8 mouse cellular contexts compared by ENCODE assay signal in genomic region chr13:92986719-92987553, GRCm38 (mm10).
A peak's percentile ranks its signal among the peaks of the same experiment; 100 is the strongest.
DNase-seq lines count a peak whose midpoint lies in the region; ATAC-seq and TF ChIP-seq lines count a peak whose summit lies in the region.

No protein-coding gene starts in this region.

- H3K9me3 ChIP-seq in embryonic facial prominence, embryonic 13.5 days, result no peaks in the 10 kb centered on the region
- no peaks in the 10 kb centered on the region for H3K9me3 ChIP-seq in heart, embryonic 14.5 days (ENCODE audit: control insufficient read depth, low read length)
- H3K9me3 ChIP-seq in kidney, postnatal 0 days (replicated peaks; ENCODE audit: low read length), result no peaks in the 10 kb centered on the region
- no peaks in the 10 kb centered on the region for H3K9me3 ChIP-seq in liver, embryonic 14.5 days (ENCODE audit: control insufficient read depth, low read length)
- no peaks in the 10 kb centered on the region for H3K9me3 ChIP-seq in neural tube, embryonic 12.5 days

- H3K4me1 ChIP-seq in embryonic facial prominence, embryonic 13.5 days, result no peaks in the 10 kb centered on the region
- no peaks in the 10 kb centered on the region; a peak in 1 of 4 replicates for H3K4me1 ChIP-seq in heart, embryonic 14.5 days (ENCODE audit: control insufficient read depth in 2 of 2, insufficient read depth in 2 of 2, low read length in 2 of 2)
- H3K4me1 ChIP-seq in kidney, postnatal 0 days (replicated peaks; ENCODE audit: insufficient read depth, low read length), result 0 out of 2 replicates have a peak, but pooled peaks cover 4% of the 10 kb centered on the region
- no peaks in the 10 kb centered on the region for H3K4me1 ChIP-seq in liver, embryonic 14.5 days (replicated peaks; ENCODE audit: control insufficient read depth in 2 of 2, insufficient read depth in 2 of 2, low read length in 1 of 2)
- H3K4me1 ChIP-seq in neural tube, embryonic 12.5 days, result no peaks in the 10 kb centered on the region

- no peaks in the 10 kb centered on the region for H3K27me3 ChIP-seq in C2C12 (ENCODE audit: control insufficient read depth, insufficient read depth, insufficient read length)
- no peaks in the 10 kb centered on the region for H3K27me3 ChIP-seq in embryonic facial prominence, embryonic 13.5 days
- H3K27me3 ChIP-seq in heart, embryonic 14.5 days (ENCODE audit: control insufficient read depth, insufficient read depth, low read length), result no peaks in the 10 kb centered on the region
- no peaks in the 10 kb centered on the region for H3K27me3 ChIP-seq in kidney, postnatal 0 days (ENCODE audit: insufficient read depth, low read length)
- no peaks in the 10 kb centered on the region for H3K27me3 ChIP-seq in liver, embryonic 14.5 days (ENCODE audit: control insufficient read depth, insufficient read depth, low read length)
- H3K27me3 ChIP-seq in neural tube, embryonic 12.5 days (replicated peaks), result no peaks in the 10 kb centered on the region

- peak; percentile 89 for TF ChIP-seq CTCF in C2C12 (IDR thresholded peaks at IDR 0.05; ENCODE audit: control insufficient read depth, insufficient read depth, insufficient read length)
- TF ChIP-seq CTCF in kidney, postnatal 0 days (IDR thresholded peaks at IDR 0.05; ENCODE audit: low read depth), result peak; percentile 98
- TF ChIP-seq CTCF in liver, embryonic 14.5 days (IDR thresholded peaks at IDR 0.05; ENCODE audit: low read depth), result peak; percentile 95

- no peak overlapping the region for H3K4me3 ChIP-seq in C2C12 (ENCODE audit: insufficient read depth, poor library complexity, severe bottlenecking)
- H3K4me3 ChIP-seq in embryonic facial prominence, embryonic 13.5 days, result peak overlapping the region; percentile 27
- H3K4me3 ChIP-seq in heart, embryonic 14.5 days (ENCODE audit: control insufficient read depth in 1 of 2, insufficient read depth in 1 of 2, low read depth in 1 of 2, low read length in 2 of 2), result peak overlapping the region; percentile 19 to 31; a peak in 3 of 4 replicates
- H3K4me3 ChIP-seq in kidney, postnatal 0 days (replicated peaks; ENCODE audit: low read depth, low read length), result no peak overlapping the region
- no peak overlapping the region for H3K4me3 ChIP-seq in liver, embryonic 14.5 days (ENCODE audit: insufficient read depth in 1 of 2, low read depth in 2 of 2, low read length in 2 of 2)
- H3K4me3 ChIP-seq in neural tube, embryonic 12.5 days, result no peak overlapping the region

- no peaks in the 10 kb centered on the region for H3K79me2 ChIP-seq in C2C12 (ENCODE audit: control insufficient read depth, insufficient read depth)

- no peak overlapping the region for H3K27ac ChIP-seq in embryonic facial prominence, embryonic 13.5 days
- H3K27ac ChIP-seq in heart, embryonic 14.5 days (replicated peaks in 1 of 2; ENCODE audit: control insufficient read depth in 1 of 2, insufficient read depth in 1 of 2, low read depth in 2 of 2, low read length in 2 of 2), result no peak overlapping the region
- H3K27ac ChIP-seq in kidney, postnatal 0 days, result no peak overlapping the region
- no peak overlapping the region for H3K27ac ChIP-seq in liver, embryonic 14.5 days
- H3K27ac ChIP-seq in neural tube, embryonic 12.5 days, result no peak overlapping the region

- H3K79me3 ChIP-seq in C2C12 (ENCODE audit: low read depth), result no peaks in the 10 kb centered on the region

- TF ChIP-seq EP300 in liver, embryonic 14.5 days (IDR thresholded peaks at IDR 0.05; ENCODE audit: low read depth), result no peak

- H3ac ChIP-seq in C2C12 (ENCODE audit: control insufficient read depth, insufficient read length, low read depth), result no peak overlapping the region

- DNase-seq in adrenal gland, postnatal 4 days (ENCODE audit: low spot score in 2 of 2), result peak; percentile 28 to 46
- peak; percentile 76 for DNase-seq in kidney, postnatal 0 days (ENCODE audit: low spot score)
- DNase-seq in liver, embryonic 14.5 days (ENCODE audit: low read depth in 3 of 3, low spot score in 3 of 3), result peak; percentile 4 to 24 (median 14)
- DNase-seq in testis, postnatal 10 days (ENCODE audit: low spot score), result peak; percentile 86

- WGBS in embryonic facial prominence, embryonic 13.5 days, result 47% methylated on average over 17 of the region's 17 CpGs
- 43% methylated on average over 17 of the region's 17 CpGs for WGBS in heart, embryonic 14.5 days
- WGBS in kidney, postnatal 0 days, result 48% methylated on average over 17 of the region's 17 CpGs
- WGBS in liver, embryonic 14.5 days (ENCODE audit: insufficient replicate concordance), result 39% methylated on average over 17 of the region's 17 CpGs
- WGBS in neural tube, embryonic 12.5 days, result 46% methylated on average over 17 of the region's 17 CpGs

- H3K4me2 ChIP-seq in embryonic facial prominence, embryonic 13.5 days, result peak overlapping the region; percentile 58
- peak overlapping the region; percentile 68 for H3K4me2 ChIP-seq in heart, embryonic 14.5 days (ENCODE audit: low read length)
- H3K4me2 ChIP-seq in kidney, postnatal 0 days (ENCODE audit: low read length), result peak overlapping the region; percentile 43
- peak overlapping the region; percentile 34; the same call in 1 of the 2 replicates for H3K4me2 ChIP-seq in liver, embryonic 14.5 days (ENCODE audit: low read depth)
- H3K4me2 ChIP-seq in neural tube, embryonic 12.5 days (replicated peaks), result peak overlapping the region; percentile 56

- no peak overlapping the region for H3K9ac ChIP-seq in embryonic facial prominence, embryonic 13.5 days
- H3K9ac ChIP-seq in heart, embryonic 14.5 days (ENCODE audit: low read length), result peak overlapping the region; percentile 54
- no peak overlapping the region for H3K9ac ChIP-seq in kidney, postnatal 0 days (ENCODE audit: low read depth, low read length)
- no peak overlapping the region for H3K9ac ChIP-seq in liver, embryonic 14.5 days (replicated peaks)
- no peak overlapping the region for H3K9ac ChIP-seq in neural tube, embryonic 12.5 days

- no peak for ATAC-seq in embryonic facial prominence, embryonic 13.5 days (ENCODE audit: insufficient number of reproducible peaks, insufficient read depth, low FRiP score, low TSS enrichment, low read depth)
- no peak for ATAC-seq in heart, embryonic 14.5 days (ENCODE audit: insufficient number of reproducible peaks, insufficient read depth, low FRiP score, low read depth)
- ATAC-seq in kidney, postnatal 0 days (replicated peaks; ENCODE audit: low FRiP score, low read depth), result no peak; the same call in 1 of the 2 replicates
- no peak for ATAC-seq in liver, embryonic 14.5 days (ENCODE audit: insufficient read depth)
- peak; percentile 56 for ATAC-seq in neural tube, embryonic 12.5 days (ENCODE audit: low FRiP score, low read depth)

- H3K36me3 ChIP-seq in C2C12 (ENCODE audit: control insufficient read depth, insufficient read depth), result no peaks in the 10 kb centered on the region
- no peaks in the 10 kb centered on the region for H3K36me3 ChIP-seq in embryonic facial prominence, embryonic 13.5 days
- H3K36me3 ChIP-seq in heart, embryonic 14.5 days (ENCODE audit: control insufficient read depth, insufficient read depth, low read length), result no peaks in the 10 kb centered on the region
- no peaks in the 10 kb centered on the region for H3K36me3 ChIP-seq in kidney, postnatal 0 days (ENCODE audit: insufficient read depth, low read length)
- no peaks in the 10 kb centered on the region for H3K36me3 ChIP-seq in liver, embryonic 14.5 days (replicated peaks; ENCODE audit: control insufficient read depth, insufficient read depth, low read depth)
- no peaks in the 10 kb centered on the region for H3K36me3 ChIP-seq in neural tube, embryonic 12.5 days

TF ChIP-seq in C2C12, 6 proteins besides CTCF, POLR2A, EP300 and RAD21:
- TF ChIP-seq MYOD1 (IDR thresholded peaks at IDR 0.05; ENCODE audit: control insufficient read depth, insufficient read length, low read depth) (no peak), FOSL1 (IDR thresholded peaks at IDR 0.05; ENCODE audit: insufficient read depth, low read length, poor library complexity, severe bottlenecking) (no peak), MYOG (IDR thresholded peaks at IDR 0.05; ENCODE audit: control insufficient read depth, extremely low read depth, insufficient read length) (no peak), MAX (IDR thresholded peaks at IDR 0.05) (no peak), USF1 (IDR thresholded peaks at IDR 0.05; ENCODE audit: low read depth) (no peak), CEBPB (IDR thresholded peaks at IDR 0.05; ENCODE audit: low read depth) (no peak)

Comparison
In these comparisons a context has a peak if more than half of its experiments do, and no peak if none do; other contexts are left out.
1. H3K4me3 ChIP-seq: peak in embryonic facial prominence, embryonic 13.5 days (single experiment) and heart, embryonic 14.5 days (2 of 2); none in C2C12 (single experiment), kidney, postnatal 0 days (single experiment), liver, embryonic 14.5 days (0 of 2) and neural tube, embryonic 12.5 days (single experiment).
2. DNase-seq: peak in every context shown above with its lines; median percentile 86 in testis, postnatal 10 days; 76 in kidney, postnatal 0 days; 37 in adrenal gland, postnatal 4 days; 14 in liver, embryonic 14.5 days.
3. Peak in every context shown above with its lines, with median percentiles within 50 percentile points of each other: CTCF ChIP-seq and H3K4me2 ChIP-seq.